ENCODE assay signal across 7 mouse cellular contexts in genomic region chr16:86644912-86645312, GRCm38 (mm10).
DNase-seq lines count a peak whose midpoint lies in the region; ATAC-seq and TF ChIP-seq lines count a peak whose summit lies in the region.

No protein-coding gene starts in this region.

- peak; percentile 93 for ATAC-seq in forebrain, embryonic 16.5 days
- ATAC-seq in limb, embryonic 13.5 days (ENCODE audit: low FRiP score, low read depth) = peak; percentile 87
- ATAC-seq in stomach, postnatal 0 days (ENCODE audit: low FRiP score, low TSS enrichment) = peak; percentile 72; the same call in 1 of the 2 replicates

- H3K4me3 ChIP-seq in forebrain, embryonic 16.5 days (replicated peaks; ENCODE audit: low read length) = no peak overlapping the region
- H3K4me3 ChIP-seq in limb, embryonic 13.5 days = no peak overlapping the region
- no peak overlapping the region for H3K4me3 ChIP-seq in stomach, postnatal 0 days (ENCODE audit: low read depth, low read length)

- peak; percentile 21 to 34 for DNase-seq in right cerebral cortex, postnatal 10 days (ENCODE audit: low spot score in 2 of 2)
- DNase-seq in right cerebral cortex, postnatal 4 days = no peak
- peak; percentile 12 for DNase-seq in c-Kit-positive CD71-negative TER-119-negative erythroid progenitor cells, embryonic 14.5 days (ENCODE audit: low read depth)
- peak; percentile 42 for DNase-seq in kidney, adult 11 months
- no peak for DNase-seq in stomach, postnatal 0 days (ENCODE audit: low spot score)

- no peaks in the 10 kb centered on the region for H3K27me3 ChIP-seq in forebrain, embryonic 16.5 days (replicated peaks; ENCODE audit: control insufficient read depth, insufficient read depth, low read length)
- H3K27me3 ChIP-seq in limb, embryonic 13.5 days = no peaks in the 10 kb centered on the region
- H3K27me3 ChIP-seq in stomach, postnatal 0 days (ENCODE audit: control insufficient read depth, insufficient read depth, low read length) = no peaks in the 10 kb centered on the region

- peak; percentile 96 for TF ChIP-seq CTCF in stomach, postnatal 0 days (IDR thresholded peaks at IDR 0.05; ENCODE audit: low read depth)

- no peak for TF ChIP-seq EP300 in stomach, postnatal 0 days (optimal IDR thresholded peaks at IDR 0.05)

- no peaks in the 10 kb centered on the region for H3K36me3 ChIP-seq in forebrain, embryonic 16.5 days (ENCODE audit: control insufficient read depth, insufficient read depth)
- no peaks in the 10 kb centered on the region for H3K36me3 ChIP-seq in limb, embryonic 13.5 days
- H3K36me3 ChIP-seq in stomach, postnatal 0 days (ENCODE audit: control insufficient read depth, insufficient read depth, low read length) = no peaks in the 10 kb centered on the region

- no peak overlapping the region for H3K4me2 ChIP-seq in forebrain, embryonic 16.5 days (ENCODE audit: low read length)
- no peak overlapping the region for H3K4me2 ChIP-seq in limb, embryonic 13.5 days (replicated peaks)
- no peak overlapping the region for H3K4me2 ChIP-seq in stomach, postnatal 0 days (replicated peaks; ENCODE audit: low read depth)

- WGBS in forebrain, embryonic 16.5 days = 42% methylated on average over 2 of the region's 2 CpGs
- 21% methylated on average over 2 of the region's 2 CpGs for WGBS in limb, embryonic 13.5 days
- WGBS in stomach, postnatal 0 days = 16% methylated on average over 2 of the region's 2 CpGs

- H3K9me3 ChIP-seq in forebrain, embryonic 16.5 days (ENCODE audit: control insufficient read depth, low read length) = no peaks in the 10 kb centered on the region
- H3K9me3 ChIP-seq in limb, embryonic 13.5 days = no peaks in the 10 kb centered on the region
- H3K9me3 ChIP-seq in stomach, postnatal 0 days (ENCODE audit: control insufficient read depth, low read length) = no peaks in the 10 kb centered on the region

- H3K27ac ChIP-seq in forebrain, embryonic 16.5 days (ENCODE audit: low read length) = no peak overlapping the region
- no peak overlapping the region for H3K27ac ChIP-seq in limb, embryonic 13.5 days
- H3K27ac ChIP-seq in stomach, postnatal 0 days (replicated peaks) = no peak overlapping the region

- H3K4me1 ChIP-seq in forebrain, embryonic 16.5 days (replicated peaks; ENCODE audit: control insufficient read depth, insufficient read depth, low read length) = peaks cover 2% of the 10 kb centered on the region; the same call in 1 of the 2 replicates
- peaks cover 6% of the 10 kb centered on the region for H3K4me1 ChIP-seq in limb, embryonic 13.5 days
- no peaks in the 10 kb centered on the region for H3K4me1 ChIP-seq in stomach, postnatal 0 days (replicated peaks; ENCODE audit: control insufficient read depth, insufficient read depth)

- H3K9ac ChIP-seq in forebrain, embryonic 16.5 days (replicated peaks; ENCODE audit: low read depth, low read length) = no peak overlapping the region
- H3K9ac ChIP-seq in limb, embryonic 13.5 days = no peak overlapping the region
- no peak overlapping the region for H3K9ac ChIP-seq in stomach, postnatal 0 days (ENCODE audit: low read length)

Comparison
In these comparisons a context has a peak if more than half of its experiments do, and no peak if none do; other contexts are left out.
1. DNase-seq: peak in right cerebral cortex, postnatal 10 days (2 of 2), c-Kit-positive CD71-negative TER-119-negative erythroid progenitor cells, embryonic 14.5 days (single experiment) and kidney, adult 11 months (single experiment); none in right cerebral cortex, postnatal 4 days (single experiment) and stomach, postnatal 0 days (single experiment).
2. Peak in every context shown above with its lines, with median percentiles within 50 percentile points of each other: ATAC-seq.